8 mouse cellular contexts compared by ENCODE assay signal in the genomic region with DNA sequence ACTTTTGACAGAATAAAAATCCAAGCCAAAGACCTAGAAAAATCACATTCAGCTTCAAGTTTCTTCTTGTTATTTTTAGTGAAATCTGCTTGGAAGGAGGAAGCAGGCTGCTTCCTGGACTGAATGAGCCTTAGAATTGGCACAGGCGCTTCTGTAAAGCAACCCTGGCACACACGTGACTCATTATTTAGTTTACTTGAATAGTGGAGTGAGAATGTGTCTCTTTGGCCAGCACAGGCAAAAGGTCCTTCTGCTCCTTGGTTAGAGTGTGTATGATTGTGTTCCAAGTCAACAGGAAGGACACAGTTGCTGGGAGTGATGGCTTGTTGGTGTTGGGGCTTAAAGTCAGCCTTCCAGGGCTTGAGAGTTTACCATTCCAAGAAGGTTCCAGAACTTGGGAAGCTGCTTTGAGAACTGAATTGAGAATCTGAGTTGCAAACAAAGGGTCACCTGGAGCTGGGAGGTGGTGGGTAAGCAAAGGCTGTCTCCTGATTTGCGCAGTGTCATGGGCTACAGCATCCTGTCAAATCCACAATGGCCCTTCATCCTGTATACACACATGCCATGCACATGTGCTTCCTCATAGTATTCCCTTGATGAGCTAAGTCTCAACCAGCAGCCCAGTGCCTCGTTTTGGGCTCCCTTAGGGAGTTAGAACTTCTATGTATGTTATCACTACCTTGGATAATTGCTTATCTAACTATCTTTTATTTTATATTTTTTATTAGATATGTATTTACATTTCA. TPM values are rescaled to one million over a fixed set of nuclear protein-coding genes. Genes with fewer than 3 reads are reported as not detected.
DNase-seq lines count a peak whose midpoint lies in the region; ATAC-seq and TF ChIP-seq lines count a peak whose summit lies in the region.

No protein-coding gene starts in this region.

- H3K36me3 ChIP-seq in heart, embryonic 15.5 days = no peaks in the 10 kb centered on the region

- H3K9ac ChIP-seq in heart, embryonic 15.5 days = no peak overlapping the region

- no peak overlapping the region for H3K4me3 ChIP-seq in bone marrow macrophage, adult 2 months (ENCODE audit: insufficient read depth, low read length)
- no peak overlapping the region for H3K4me3 ChIP-seq in heart, embryonic 15.5 days

- 0 out of 2 replicates have a peak, but pooled peaks have one; percentile 39 for ATAC-seq in heart, embryonic 15.5 days (replicated peaks; ENCODE audit: insufficient number of reproducible peaks, insufficient read depth, low FRiP score, low read depth)

- peaks cover 55% of the 10 kb centered on the region for H3K4me1 ChIP-seq in bone marrow macrophage, adult 2 months (ENCODE audit: control insufficient read depth, insufficient read depth, low read length)
- peaks cover 42% of the 10 kb centered on the region for H3K4me1 ChIP-seq in heart, embryonic 15.5 days (replicated peaks)

- no peak overlapping the region for H3K4me2 ChIP-seq in heart, embryonic 15.5 days

- no peak for TF ChIP-seq POLR2A in bone marrow macrophage, adult 2 months (IDR thresholded peaks at IDR 0.05; ENCODE audit: borderline replicate concordance, low read depth, low read length)

- H3K9me3 ChIP-seq in heart, embryonic 15.5 days (replicated peaks) = no peaks in the 10 kb centered on the region

- 58% methylated on average over 4 of the region's 4 CpGs for WGBS in heart, embryonic 15.5 days

- intact Hi-C loops in left cerebral cortex, postnatal 4 days (cut with DNase I) = loop anchor here (5.0 kb wide), 1 partner anchor 38 kb away; the partner anchor contains the start of gene Swap70
- intact Hi-C loops in left cerebral cortex, postnatal 10 days (cut with DNase I) = loop anchor here (5.0 kb wide), 1 partner anchor 38 kb away; the partner anchor contains the start of gene Swap70

- no peak for TF ChIP-seq CTCF in bone marrow macrophage, adult 2 months (IDR thresholded peaks at IDR 0.05; ENCODE audit: low read depth, low read length)

- peak overlapping the region; percentile 81 for H3K27ac ChIP-seq in bone marrow macrophage, adult 2 months (ENCODE audit: insufficient read depth, low read depth, low read length)
- H3K27ac ChIP-seq in heart, embryonic 15.5 days = peak overlapping the region; percentile 68

- DNase-seq in left cerebral cortex, adult 9 months (ENCODE audit: low spot score in 2 of 2) = peak; percentile 16 to 23
- DNase-seq in left cerebral cortex, postnatal 4 days = no peak
- peak; percentile 42 to 48 for DNase-seq in left cerebral cortex, postnatal 10 days (ENCODE audit: extremely low spot score in 1 of 2, low spot score in 2 of 2)
- no peak for DNase-seq in embryo, embryonic 10 days (ENCODE audit: low spot score)
- no peak for DNase-seq in thymus, postnatal 36 days
- no peak for DNase-seq in cerebellum, postnatal 10 days

- no peaks in the 10 kb centered on the region for H3K27me3 ChIP-seq in heart, embryonic 15.5 days

RNA-seq across cellular contexts. Expression of gene Swap70, which starts 38.6 kb away (rescaled TPM):
- 10 to 100 TPM; 10.4 to 12.2 TPM for total RNA-seq in left cerebral cortex, postnatal 4 days (2021)
- 113 and 114 TPM in 2 replicates for polyA plus RNA-seq in bone marrow macrophage, adult 2 months (2012; ENCODE audit: insufficient read depth, insufficient read length, missing spikeins)
- 18.6 and 24.0 TPM in 2 replicates for polyA plus RNA-seq in heart, embryonic 15.5 days (2015; fragmentation: Nextera tagmentation; extraction: Ambion mirVana)
- 10 to 100 TPM; 10.9 to 11.5 TPM for total RNA-seq in left cerebral cortex, postnatal 10 days (2021)

Comparison
In these comparisons a context has a peak if more than half of its experiments do, and no peak if none do; other contexts are left out.
1. DNase-seq: peak in left cerebral cortex, adult 9 months (2 of 2) and left cerebral cortex, postnatal 10 days (2 of 2); none in left cerebral cortex, postnatal 4 days (single experiment), embryo, embryonic 10 days (single experiment), thymus, postnatal 36 days (0 of 2) and cerebellum, postnatal 10 days (0 of 2).